Mouse (Mus musculus): ENCODE measurements around the gene Cd24a.

DNA sequence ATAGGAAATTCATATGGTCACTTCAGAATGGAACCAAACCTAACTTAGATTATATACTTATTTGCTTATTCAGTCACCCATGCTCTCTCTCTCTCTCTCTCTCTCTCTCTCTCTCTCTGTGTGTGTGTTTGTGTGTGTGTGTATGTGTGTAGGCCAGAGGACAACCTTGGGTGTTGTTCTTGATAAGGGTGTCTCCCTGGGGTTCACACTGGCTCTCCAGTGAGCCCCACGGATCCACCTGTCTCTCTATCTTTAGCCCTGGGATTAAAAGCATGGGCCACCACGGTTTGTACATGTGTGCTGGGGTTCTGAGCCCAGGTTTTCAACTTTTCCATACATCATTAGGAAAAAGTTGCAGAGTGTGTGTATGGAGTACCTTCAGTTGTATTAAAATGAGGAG lies 41.9 kb downstream of the Cd24a start:
- TF ChIP-seq POLR2A (IDR thresholded peaks at IDR 0.05; ENCODE audit: insufficient read length, low read depth): no peak
- TF ChIP-seq E2F4 (IDR thresholded peaks at IDR 0.05; ENCODE audit: insufficient read depth): no peak
- TF ChIP-seq TCF12 (IDR thresholded peaks at IDR 0.05; ENCODE audit: insufficient read depth, poor library complexity, severe bottlenecking): no peak

Data from myocyte (in vitro differentiated cells).